Comparison of ENCODE assay signal across 8 mouse cellular contexts in genomic region chr7:42642152-42643115, GRCm38 (mm10). TPM values are rescaled to one million over a fixed set of nuclear protein-coding genes. Genes with fewer than 3 reads are reported as not detected.
DNase-seq lines count a peak whose midpoint lies in the region; ATAC-seq and TF ChIP-seq lines count a peak whose summit lies in the region.
"Not testable (repeated sequence)": the region's sequence is repeated elsewhere in the genome, so short reads cannot be mapped to it uniquely, and the experiment has no call there.

Gene Zfp976 (minus strand): TSS chr7:42642588.

- not testable (repeated sequence) for TF ChIP-seq CTCF in layer of hippocampus, adult 2 months (conservative IDR thresholded peaks at IDR 0.05)

- peak within 1 kb of the TSS; percentile 72; the same call in 1 of the 2 replicates for H3K27ac ChIP-seq in layer of hippocampus, adult 2 months

- DNase-seq in MN1 (ENCODE audit: low spot score), result peak; percentile 68
- peak; percentile 46 for DNase-seq in cerebellum, adult 9-10 months
- DNase-seq in layer of hippocampus, adult 2 months (ENCODE audit: low spot score in 2 of 2), result peak; percentile 51 to 72
- peak; percentile 81 for DNase-seq in lung, adult 18-20 months
- peak; percentile 77 for DNase-seq in testis, postnatal 14 days (ENCODE audit: low spot score)

- ATAC-seq in frontal cortex, adult (ENCODE audit: low TSS enrichment), result peak; percentile 85
- ATAC-seq in hematopoietic stem cell, adult 5-6 weeks (replicated peaks in 1 of 2; ENCODE audit: insufficient read depth in 1 of 2, low FRiP score in 2 of 2, low TSS enrichment in 1 of 2, low read depth in 1 of 2, poor library complexity in 2 of 2, severe bottlenecking in 2 of 2), result peak; percentile 99 to 100
- 0 out of 2 replicates have a peak, but pooled peaks have one; percentile 16 for ATAC-seq in neutrophil, adult 5-6 weeks (ENCODE audit: extremely low read depth, insufficient number of reproducible peaks, low FRiP score, poor library complexity, severe bottlenecking)

- peak within 1 kb of the TSS; percentile 51 for H3K4me3 ChIP-seq in layer of hippocampus, adult 2 months

RNA-seq across cellular contexts. Expression of gene Zfp976, which starts in this region (rescaled TPM):
- total RNA-seq in hematopoietic stem cell, adult 5-6 weeks (2017), result 11.6 and 13.9 TPM in 2 replicates
- 1 to 10 TPM; 3.9 to 4.7 TPM for total RNA-seq in layer of hippocampus, adult 2 months (2021)
- 0.25 and 0.70 TPM in 2 replicates for total RNA-seq in neutrophil, adult 5-6 weeks (2017)

Comparison
In these comparisons a context has a peak if more than half of its experiments do, and no peak if none do; other contexts are left out.
1. Peak in every context shown above with its lines: DNase-seq, ATAC-seq, H3K4me3 ChIP-seq and H3K27ac ChIP-seq.
2. Peak in ATAC-seq in neutrophil, adult 5-6 weeks; RNA of the gene not detected or under 1 TPM.
3. ATAC-seq: peak in every context shown above with its lines; median percentile 100 in hematopoietic stem cell, adult 5-6 weeks; 85 in frontal cortex, adult; 16 in neutrophil, adult 5-6 weeks.